Mouse (Mus musculus): ENCODE results near the gene Msx1. TPM values are rescaled to one million over a fixed set of nuclear protein-coding genes. Genes with fewer than 3 reads are reported as not detected.
A peak's percentile ranks its signal among the peaks of the same experiment; 100 is the strongest.

Gene Msx1
- total RNA-seq, 2 experiments from 2014 or later: 7.4 to 8.5 TPM

DNA sequence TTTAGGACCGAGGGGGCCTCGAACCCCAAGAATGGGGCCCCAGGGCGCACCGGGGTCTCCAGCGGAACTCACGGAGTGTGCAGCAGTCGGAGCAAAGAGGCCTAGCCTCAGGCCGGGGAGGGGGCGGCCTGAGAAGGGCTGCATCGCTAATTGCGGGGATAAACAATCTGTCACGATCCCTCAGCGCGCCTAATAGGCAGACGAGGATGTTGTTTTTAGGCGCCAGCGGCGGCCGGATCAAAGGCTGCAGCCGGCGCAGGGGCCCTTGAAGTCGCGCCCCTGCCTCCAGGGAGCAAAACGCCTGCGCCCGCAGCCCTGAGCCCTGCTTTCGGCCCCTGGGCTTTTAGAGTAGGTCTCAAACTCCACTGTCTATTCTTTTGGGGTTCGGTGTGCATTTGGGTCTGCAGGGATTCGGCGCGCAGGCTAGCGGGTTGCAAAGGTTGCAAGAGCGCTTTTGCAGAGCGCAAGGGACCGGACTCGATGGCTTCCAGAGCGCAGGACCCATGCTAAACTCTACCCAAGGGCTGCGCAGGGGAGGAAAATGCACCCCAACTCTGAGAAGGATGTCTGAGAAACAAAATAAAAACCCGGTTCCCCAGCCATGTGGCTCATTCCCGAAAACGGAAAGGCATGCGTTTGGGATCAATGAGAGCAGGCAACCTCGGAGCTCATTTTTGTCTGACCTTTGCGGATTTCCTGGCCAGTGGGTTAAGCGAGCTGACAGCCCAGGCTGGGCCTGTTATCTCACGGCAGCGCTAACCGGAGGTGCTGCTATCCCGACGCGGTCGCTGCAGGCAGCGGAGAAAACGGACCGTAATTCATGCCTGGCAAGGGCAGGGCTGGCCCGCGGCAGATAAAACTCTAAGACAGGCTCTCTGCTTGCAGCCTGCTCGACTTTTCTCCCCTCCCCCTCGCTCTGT, 2.6 kb upstream of the Msx1 start:
- DNase-seq (ENCODE audit: low spot score in 2 of 2): no peak

DNA sequence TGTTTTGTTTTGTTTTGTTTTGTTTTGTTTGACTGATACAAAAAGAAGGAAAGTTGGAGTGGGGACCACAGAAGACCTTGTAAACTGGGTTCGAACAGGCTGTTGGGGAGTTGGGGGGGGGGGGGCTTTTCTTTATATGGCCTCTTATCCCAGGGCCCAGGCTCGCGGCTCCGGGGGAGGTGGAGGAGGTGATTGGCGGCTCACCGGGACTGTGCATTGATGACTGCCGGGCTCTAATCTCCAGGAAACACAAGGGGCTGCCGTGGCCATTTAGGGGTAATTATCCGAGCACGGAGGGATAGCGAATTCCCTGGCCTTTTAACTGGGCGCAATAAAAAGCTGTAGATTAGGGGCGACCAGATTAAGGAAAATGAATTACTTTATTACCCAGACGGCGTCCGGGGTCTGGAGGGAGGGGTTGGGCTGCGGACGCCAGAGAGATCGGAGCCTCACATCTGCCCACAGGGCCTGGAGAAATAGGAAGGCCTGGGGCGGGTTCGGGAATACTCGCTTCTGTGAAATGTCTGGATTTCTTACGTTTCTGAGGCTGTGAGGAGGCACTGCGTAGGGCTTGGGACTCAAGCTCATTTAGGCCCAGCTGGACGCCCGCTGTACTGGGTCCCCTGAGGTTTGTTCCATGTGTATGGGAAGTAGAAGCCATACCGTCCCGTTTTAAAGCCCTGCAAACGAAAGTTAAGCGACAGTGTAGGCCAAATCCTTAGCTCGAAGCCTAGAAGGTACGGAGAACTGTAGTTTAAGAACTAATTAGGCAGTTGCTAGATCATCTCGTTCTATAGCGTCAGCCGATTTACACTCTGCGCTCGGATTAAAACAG, 1.4 kb upstream of the Msx1 start:
- DNase-seq (ENCODE audit: low spot score in 2 of 2): no peak

GRCm38 (mm10) chr5:37825111-37825600, 773 bp upstream of the Msx1 start:
- no peak for DNase-seq (ENCODE audit: low spot score in 2 of 2)

DNA sequence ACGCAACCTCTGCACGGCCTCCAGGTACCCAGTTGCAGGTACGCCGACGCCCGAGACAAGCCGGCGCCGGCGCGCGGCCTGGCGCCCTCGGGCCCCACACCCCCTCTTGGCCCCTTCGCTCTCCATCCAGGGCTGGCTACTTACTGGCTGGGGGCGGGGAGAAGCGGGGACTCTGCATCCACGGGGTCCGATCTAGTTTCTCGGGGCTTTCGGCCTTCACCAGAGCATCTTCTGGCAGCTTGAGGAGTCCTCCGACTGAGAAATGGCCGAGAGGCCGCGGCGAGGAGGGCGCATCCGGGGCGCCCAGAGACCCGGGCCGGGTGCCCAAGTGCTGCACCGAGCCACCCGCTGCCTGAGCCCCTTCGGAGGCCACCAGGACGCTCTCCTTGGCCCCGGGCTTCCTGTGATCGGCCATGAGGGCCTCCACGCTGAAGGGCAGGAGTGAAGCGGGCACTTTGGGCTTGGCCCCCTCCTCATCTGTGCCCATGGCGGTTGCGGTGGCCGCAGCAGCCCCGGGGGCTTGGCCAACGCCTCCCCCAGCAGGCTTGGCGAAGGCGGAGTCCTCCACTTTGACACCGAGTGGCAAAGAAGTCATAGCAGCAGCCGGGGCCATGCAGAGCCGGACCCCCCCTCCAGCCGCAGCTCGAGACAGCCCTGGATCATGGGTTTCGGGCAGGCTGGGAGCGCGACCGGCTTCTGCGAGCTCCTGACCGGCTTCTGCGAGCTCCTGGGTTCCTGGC, 492 bp downstream of the Msx1 start:
- DNase-seq (ENCODE audit: low spot score in 2 of 2): no peak

- no peak for DNase-seq (ENCODE audit: low spot score in 2 of 2)
These were observed 1.3 kb downstream of the Msx1 start for GRCm38 (mm10) chr5:37822791-37823720.

- DNase-seq (ENCODE audit: low spot score in 2 of 2): no peak
These were observed 2.2 kb downstream of the Msx1 start for GRCm38 (mm10) chr5:37822116-37822707.

DNA sequence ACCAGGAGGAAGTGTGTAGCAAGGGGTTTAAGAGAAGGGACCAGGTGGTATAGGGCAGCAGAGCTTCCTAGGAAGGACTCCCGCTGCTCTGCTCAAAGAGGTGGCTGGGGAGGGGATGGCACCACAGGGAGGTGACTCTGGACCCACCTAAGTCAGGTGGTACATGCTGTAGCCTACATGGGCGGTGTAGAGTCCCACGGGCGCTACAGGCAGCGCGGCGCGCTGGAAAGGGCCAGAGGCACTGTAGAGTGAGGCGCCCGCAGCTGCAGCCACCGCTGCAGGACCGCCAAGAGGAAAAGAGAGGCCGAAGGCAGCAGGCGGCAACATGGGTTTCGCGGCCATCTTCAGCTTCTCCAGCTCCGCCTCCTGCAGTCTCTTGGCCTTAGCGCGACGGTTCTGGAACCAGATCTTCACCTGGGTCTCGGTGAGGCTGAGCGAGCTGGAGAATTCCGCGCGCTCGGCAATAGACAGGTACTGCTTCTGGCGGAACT, 3.2 kb downstream of the Msx1 start:
- DNase-seq (ENCODE audit: low spot score in 2 of 2): no peak

GRCm38 (mm10) chr5:37820689-37821088, 3.7 kb downstream of the Msx1 start:
- DNase-seq (ENCODE audit: low spot score in 2 of 2): no peak

- no peak for DNase-seq (ENCODE audit: low spot score in 2 of 2)
These were observed 4.4 kb downstream of the Msx1 start for GRCm38 (mm10) chr5:37819971-37820370.

- DNase-seq (ENCODE audit: low spot score in 2 of 2): no peak
These were observed 4.8 kb downstream of the Msx1 start for GRCm38 (mm10) chr5:37819541-37819940.

DNA sequence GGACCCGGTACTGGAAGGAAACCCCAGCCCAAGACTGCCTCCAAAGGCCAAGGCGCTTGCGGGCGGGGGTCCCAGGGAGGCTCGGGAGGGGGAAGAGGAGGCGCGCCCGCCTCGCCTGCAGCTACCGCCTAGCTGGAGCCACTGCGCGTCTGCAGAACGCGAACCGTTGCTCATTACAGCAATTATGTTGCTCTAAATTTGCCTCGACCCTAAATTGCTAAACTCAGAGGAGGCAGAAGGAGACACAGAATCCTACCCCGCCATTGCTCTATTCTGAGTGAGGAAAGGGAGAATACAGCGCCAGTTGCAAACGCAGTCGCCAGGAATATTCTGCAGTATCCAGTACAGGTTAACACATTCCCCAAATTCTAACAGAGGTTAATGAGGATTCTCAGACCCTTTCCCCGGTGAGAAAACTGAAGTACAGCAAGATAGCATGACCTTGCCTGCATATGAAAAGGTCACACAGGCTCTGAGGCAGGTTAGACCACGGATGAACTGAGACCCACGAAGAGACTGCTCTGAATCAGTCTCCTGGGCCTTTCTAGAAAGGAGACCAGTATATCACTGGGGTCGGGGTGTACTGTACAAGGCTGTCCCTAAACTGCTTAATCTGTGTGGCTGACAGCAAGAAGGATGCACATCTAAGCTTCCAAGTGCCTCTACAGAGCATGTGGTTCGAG, 5.7 kb downstream of the Msx1 start:
- no peak for DNase-seq (ENCODE audit: low spot score in 2 of 2)

GRCm38 (mm10) chr5:37817658-37818532, 6.5 kb downstream of the Msx1 start:
- DNase-seq (ENCODE audit: low spot score in 2 of 2): no peak

DNA sequence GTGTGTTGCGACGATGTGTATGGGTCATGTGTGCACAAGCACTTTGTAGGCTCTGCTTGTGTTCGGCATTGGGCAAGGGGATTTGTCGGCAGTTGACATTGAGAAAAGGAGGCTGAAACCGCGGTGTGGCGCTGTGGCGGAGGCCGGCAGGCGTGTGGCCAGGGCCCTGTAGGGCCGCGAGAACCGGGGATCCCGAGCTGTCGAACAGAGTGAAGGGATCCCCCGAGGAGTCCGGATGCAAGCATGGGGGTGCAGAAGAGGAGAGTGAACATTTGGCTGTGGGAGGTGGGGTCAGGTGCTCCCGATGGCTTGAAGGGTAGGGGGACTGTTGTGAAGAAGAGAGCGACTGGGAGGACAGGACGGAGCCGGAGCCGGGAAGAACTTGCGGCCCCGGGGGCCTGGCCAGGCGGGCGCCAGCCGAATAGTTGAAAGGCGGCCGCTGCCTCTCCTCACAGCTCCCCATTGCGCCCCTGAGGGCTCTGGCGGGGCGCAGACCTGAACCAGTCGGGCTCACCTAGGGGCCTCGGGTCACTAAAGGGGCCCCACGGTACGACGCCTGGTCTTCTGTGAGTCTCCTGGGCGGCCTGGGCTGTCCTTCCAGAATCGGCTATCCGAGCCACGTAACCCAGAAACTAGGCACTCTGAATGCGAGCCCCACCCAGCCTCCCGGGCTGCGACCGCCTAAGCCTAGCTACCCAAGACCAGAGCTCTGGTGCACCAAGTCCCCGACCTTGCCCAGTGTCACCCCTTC, 7.3 kb downstream of the Msx1 start:
- peak; percentile 63 to 68 for DNase-seq (ENCODE audit: low spot score in 2 of 2)

DNA sequence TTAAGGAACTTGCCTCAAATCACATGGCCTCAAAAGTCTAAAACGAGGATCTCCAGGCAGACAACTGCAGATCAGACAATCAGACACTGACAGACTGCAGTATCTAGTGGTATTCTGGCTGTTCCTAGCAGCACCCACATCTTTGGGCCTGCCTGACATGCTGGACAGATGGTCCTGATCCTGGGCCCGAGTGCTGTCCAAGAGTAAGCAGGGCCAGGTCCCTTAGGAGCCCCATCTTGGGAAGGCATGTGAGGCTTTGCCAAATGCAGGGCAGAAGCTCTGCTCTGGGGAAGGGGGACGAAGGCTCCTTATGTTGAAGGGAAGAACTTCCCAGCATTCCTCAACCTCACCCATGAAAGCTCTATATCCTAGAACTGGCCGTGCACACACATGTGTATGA, 8.5 kb downstream of the Msx1 start:
- DNase-seq (ENCODE audit: low spot score in 2 of 2): no peak

DNA sequence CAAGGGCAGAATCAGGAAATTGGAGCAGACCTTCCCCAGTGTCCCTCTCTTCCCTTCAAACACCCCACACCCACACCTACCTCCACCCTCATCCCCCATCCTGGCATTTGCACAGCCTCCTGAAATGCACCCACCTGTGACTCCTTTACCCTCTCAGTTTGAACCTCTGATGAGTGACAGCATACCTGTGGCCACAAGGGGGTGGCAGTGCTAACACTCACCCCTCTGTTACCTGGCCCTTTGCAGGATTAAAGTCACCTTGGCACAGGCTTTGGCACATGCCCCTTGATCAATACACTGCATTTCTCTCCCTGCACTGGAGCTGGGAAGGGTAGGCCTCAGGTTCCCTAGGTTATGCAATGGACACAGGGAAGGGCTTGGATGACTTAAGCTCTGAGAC, 10.2 kb downstream of the Msx1 start:
- no peak for DNase-seq (ENCODE audit: low spot score in 2 of 2)

DNA sequence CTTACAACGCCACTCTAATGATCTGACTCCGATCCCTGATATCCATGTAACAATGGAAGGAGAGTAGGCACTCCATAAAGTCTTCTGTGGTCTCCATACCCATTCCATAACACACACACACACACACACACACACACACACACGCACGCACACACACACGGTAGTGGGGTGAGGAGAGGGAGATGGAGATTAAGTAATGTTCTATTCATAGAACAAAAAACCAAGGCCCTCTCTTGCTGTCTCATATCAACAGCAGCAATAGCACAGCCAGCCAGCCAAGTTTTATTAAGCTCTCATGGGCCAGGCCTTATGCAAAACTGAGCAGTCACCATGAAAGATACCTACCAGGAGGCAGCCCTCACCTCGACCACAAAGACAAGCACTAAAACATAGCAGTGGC, 19.1 kb downstream of the Msx1 start:
- DNase-seq (ENCODE audit: low spot score in 2 of 2): no peak

DNA sequence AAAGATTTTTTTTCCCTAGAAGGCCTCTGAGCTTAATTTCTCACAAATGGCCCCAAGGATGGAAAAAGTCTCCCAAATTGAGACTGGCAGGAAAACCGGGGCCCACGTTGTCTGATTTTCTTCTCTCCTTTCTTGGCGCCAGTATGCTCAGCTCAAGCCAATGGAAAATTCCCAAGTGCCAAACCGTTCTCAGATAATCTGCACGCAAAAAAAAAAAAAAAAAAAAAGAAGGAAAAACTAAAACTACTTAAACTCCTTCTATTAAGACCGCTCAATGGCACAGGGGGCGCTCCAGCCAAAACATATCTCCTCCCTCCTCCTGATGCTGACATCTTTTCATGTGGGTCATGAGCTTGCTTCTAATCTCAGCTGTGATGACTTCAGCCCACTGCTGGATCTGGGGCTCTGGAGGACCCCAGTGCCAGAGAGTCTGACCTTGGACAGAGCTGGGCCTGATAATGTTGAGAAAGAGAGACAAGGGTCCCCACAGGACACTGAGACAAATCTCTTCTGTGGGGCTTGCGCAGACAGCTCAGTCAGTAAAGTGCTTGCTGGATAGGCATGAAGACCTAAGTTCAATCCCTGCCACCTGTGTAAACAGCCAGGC, 19.8 kb downstream of the Msx1 start:
- DNase-seq (ENCODE audit: low spot score in 2 of 2): no peak
